Mouse (Mus musculus) cerebral cortex, adult 2 months (tissue): Measurements from ENCODE around the gene Zfp638.

Source experiments
- WGBS: fragments of 180-500 bp; shearing (Covaris S2); methylation state at CpG from one replicate; pipeline ENCODE4 v1.1.7; 2018; 5-methylcytosine and 5-hydroxymethylcytosine counted together

The Zfp638 gene

GRCm38 (mm10) chr6:83890281-83891015, 23.5 kb downstream of the Zfp638 start:
- 60% methylated on average over 2 of the region's 2 CpGs for WGBS

GRCm38 (mm10) chr6:83891251-83891650, 24.3 kb downstream of the Zfp638 start:
- WGBS = 94% methylated on average over 5 of the region's 5 CpGs

GRCm38 (mm10) chr6:83891687-83892086, 24.8 kb downstream of the Zfp638 start:
- 96% methylated on average over 2 of the region's 2 CpGs for WGBS

- WGBS = 93% methylated on average over 1 of the region's 1 CpGs
Measured at GRCm38 (mm10) chr6:83893086-83893485, 26.2 kb downstream of the Zfp638 start.

DNA sequence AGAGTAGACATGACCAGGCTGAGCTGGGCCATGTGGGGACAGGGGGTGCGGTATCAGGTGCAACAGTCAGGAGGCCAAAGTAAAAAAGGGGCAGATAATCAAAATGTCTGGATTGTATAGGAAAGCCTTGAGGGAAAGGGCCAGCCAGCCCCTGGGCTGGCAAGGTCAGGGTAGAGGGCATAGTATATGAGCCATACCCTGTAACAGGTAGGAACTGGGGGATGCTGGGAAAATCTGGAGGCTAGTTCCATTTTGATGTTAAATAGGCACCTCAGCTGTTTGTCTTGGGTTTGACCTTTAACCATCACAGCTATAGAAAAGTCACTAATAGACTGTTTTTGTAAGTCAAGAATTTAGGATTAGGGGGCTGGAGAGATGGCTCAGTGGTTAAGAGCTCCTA, 26.7 kb downstream of the Zfp638 start:
- 97% methylated on average over 1 of the region's 1 CpGs for WGBS

GRCm38 (mm10) chr6:83899142-83899541, 32.2 kb downstream of the Zfp638 start:
- 31% methylated on average over 4 of the region's 4 CpGs for WGBS

DNA sequence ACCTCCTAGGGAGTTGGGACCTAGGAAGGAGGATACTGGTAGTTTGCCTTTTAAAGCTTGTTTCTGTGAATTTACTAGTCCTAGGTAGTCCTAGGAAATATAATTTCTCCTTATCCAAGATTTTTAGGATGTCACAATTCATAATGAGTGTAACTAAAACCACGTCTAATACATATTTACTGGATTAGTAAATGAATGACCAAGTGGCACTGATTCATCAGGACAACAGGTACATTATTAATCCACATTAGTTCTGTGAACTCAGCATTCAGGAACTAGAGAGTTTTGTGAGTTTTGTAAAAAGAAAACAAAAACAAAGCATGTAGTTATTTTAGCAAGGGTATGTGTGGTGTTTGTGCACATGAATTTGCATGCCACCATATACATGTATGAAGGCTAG, 38.4 kb downstream of the Zfp638 start:
- WGBS = 98% methylated on average over 1 of the region's 1 CpGs

DNA sequence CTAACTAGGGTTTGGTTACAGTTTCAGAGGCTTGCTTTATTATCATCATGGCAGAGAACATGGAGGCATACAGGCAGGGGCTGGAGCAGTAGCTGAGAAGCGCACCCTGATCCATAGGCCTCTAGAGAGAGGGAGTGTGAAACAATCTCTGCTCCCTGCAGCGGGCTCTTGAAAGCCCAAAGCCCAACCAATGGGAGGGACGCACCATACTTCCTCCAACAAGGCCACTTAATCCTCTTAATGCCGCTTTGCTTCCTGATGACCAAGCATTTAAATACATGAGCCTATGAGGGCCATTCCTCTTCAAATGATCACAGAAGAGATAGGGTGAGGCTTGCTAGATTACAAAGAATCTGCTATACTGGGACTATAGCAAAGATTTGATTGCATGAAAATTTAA, 41.5 kb downstream of the Zfp638 start:
- 67% methylated on average over 4 of the region's 4 CpGs for WGBS

GRCm38 (mm10) chr6:83913710-83914109, 46.8 kb downstream of the Zfp638 start:
- whole genome bisulfite sequencing = 28% methylated on average over 4 of the region's 4 CpGs

DNA sequence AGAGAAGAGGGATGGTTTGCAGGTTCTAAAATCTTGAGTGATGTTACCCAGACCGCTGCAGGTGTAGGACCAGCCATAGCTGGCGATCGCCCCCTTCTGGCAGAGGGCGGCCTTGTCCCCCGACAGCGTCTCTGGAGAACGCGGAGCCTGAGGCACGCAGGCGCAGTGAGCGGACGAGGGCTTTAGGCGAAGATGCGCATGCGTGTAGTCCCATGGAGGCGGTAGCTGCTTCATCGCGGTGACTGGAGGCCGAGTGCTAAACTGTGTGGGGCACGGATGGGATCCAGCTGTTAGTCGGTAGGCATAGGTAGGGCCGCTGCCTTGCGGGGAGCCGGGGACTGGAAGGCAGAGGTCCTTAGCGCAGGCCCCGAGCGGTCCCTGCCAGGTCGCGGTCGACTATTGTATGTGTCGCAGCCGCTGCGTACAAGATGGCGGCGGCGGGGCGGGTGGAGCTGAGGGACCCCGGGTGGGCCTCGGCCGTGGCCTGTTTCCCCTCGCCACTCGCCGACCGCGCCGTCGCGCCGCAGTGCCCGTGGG, 47.3 kb downstream of the Zfp638 start:
- under 1% methylated on average over 50 of the region's 50 CpGs for WGBS

- WGBS = under 1% methylated on average over 40 of the region's 40 CpGs
Measured at GRCm38 (mm10) chr6:83914720-83915271, 47.9 kb downstream of the Zfp638 start.

- 63% methylated on average over 1 of the region's 1 CpGs for WGBS
Measured at GRCm38 (mm10) chr6:83927418-83927817, 60.5 kb downstream of the Zfp638 start.

- WGBS = 26% methylated on average over 2 of the region's 2 CpGs
Measured at GRCm38 (mm10) chr6:83928225-83928624, 61.3 kb downstream of the Zfp638 start.

DNA sequence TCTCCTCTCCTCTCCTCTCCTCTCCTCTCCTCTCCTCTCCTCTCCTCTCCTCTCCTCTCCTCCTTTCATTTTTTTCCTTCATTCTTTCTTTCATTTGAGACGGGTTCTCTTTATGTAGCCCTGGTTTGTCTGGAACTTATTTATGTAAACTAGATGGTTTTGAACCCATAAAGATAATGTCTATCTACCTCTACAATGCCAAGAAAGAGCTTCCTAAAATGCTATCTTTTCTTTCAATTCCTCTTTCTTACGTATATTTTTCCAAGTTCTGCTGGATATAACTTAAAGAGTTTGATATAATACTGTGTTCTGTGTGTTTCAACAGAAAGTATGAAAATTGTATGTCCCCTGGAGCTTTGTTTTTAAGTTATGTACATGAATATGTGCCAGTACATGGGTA, 72.6 kb downstream of the Zfp638 start:
- 89% methylated on average over 2 of the region's 2 CpGs for WGBS

DNA sequence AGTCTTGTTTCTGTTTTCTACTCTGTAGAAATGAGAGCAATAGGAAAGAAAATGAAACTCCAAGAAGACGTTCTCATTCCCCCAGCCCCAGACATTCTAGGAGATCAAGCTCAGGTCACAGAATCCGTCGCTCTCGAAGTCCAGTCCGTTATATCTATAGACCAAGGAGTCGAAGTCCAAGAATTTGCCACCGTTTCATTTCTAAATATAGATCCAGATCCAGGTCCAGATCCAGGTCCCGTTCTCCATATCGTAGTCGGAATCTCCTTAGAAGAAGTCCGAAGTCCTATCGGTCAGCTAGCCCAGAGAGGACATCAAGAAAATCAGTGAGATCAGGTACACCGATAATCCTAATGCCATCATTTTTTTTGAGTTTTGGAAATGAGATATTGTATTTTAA, 75.9 kb downstream of the Zfp638 start:
- 90% methylated on average over 13 of the region's 13 CpGs for WGBS

GRCm38 (mm10) chr6:83987642-83988041, 120.7 kb downstream of the Zfp638 start:
- WGBS = 78% methylated on average over 5 of the region's 5 CpGs

GRCm38 (mm10) chr6:84002716-84003115, 135.8 kb downstream of the Zfp638 start:
- WGBS = 79% methylated on average over 1 of the region's 1 CpGs

- WGBS = 86% methylated on average over 4 of the region's 4 CpGs
Measured at GRCm38 (mm10) chr6:84004295-84004694, 137.4 kb downstream of the Zfp638 start.

DNA sequence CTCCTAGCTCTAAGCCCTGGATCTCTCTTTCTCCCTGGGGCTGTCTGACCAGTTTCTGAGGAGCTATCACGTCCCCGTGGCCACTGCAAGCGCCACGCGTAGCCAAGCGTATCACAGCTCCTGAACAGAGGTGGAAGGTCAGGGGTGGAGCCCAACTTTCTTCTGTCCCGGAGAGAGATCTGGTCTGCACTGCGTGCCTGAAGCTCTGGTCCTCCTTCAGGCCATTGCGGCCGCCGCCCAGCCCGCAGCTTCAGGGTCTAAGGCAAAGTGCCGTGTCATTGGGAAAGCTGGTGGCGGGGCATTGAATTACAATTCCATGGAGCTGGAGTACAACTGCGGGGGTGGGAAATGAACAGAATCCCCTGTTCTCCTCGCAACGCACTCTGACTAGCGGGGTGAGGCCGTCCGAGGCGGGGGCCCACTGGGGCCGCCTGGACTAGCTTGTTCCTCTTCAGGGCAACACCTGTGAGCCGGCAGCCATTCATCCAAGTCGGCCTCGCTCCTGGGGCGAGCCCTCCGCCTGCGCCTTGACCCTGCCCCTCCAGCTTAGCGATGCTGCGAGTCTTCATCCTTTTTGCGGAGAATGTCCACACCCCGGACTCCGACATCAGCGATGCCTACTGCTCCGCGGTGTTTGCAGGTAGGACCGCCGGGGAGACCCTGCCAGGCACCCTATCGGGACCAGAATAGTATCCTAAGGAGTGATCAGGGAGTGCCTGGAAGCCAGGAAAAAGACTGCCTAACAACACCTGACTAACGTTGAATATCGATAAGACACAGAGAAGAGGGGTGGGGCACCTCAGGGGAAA, 141.7 kb downstream of the Zfp638 start, which contains the start of gene Dysf:
Dysf (plus strand) TSS at position 228 of the 809 bp plus-strand sequence.
- WGBS = 2% methylated on average over 41 of the region's 41 CpGs

DNA sequence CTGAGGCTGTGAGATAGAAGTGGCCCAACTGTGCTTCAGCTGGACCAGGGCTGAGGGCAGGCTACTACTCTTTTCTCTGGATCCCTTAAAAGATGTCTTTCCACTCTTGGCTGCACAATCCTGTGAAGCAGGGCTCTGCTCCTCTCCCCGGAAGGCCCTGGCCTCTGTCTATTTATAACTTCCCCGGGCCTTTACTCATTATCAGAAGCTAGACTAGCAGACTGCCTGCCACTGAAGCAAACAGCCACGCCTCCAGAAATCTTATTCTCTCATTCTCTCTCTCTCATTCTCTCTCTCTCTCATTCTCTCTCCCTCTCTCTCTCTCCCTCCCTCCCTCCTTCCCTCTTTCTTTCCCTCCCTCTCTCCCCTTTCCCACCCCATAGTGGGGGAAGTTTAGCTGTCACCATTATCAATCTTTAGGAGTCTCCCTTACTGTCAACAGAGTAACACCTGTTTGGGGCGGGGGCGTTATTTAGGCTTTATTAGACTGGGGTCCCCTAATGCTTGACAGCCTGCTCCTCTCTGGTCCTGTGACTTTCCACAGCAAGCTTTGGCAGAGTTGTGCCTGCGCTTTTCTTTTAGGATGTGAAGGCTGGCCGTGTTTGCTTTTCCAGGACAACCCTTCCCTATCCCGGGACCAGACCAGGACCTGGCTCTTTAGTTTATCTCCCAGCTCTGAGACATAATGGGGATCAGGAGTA, 142.4 kb downstream of the Zfp638 start:
- 47% methylated on average over 8 of the region's 8 CpGs for WGBS

GRCm38 (mm10) chr6:84009915-84010302, 143.0 kb downstream of the Zfp638 start:
- 85% methylated on average over 4 of the region's 4 CpGs for WGBS
